Mouse (Mus musculus) intestine, embryonic 14.5 days (tissue): ENCODE results near the gene Boll. TPM values are rescaled to one million over a fixed set of nuclear protein-coding genes. Genes with fewer than 3 reads are reported as not detected.

ENCODE experiments used
- ATAC-seq: fragments of 200-750 bp; cut with Nextera tagmentation; replicated peaks from 2 replicates; pipeline ENCODE4 v1.8.0; 2017; ENCODE audit warnings: low read depth, moderate number of reproducible peaks, moderate TSS enrichment, moderate library complexity; ENCODE audit not compliant: low FRiP score, low TSS enrichment
- DNase-seq: peaks from one replicate; pipeline ENCODE4 v3.0.0-alpha.2; 2018; ENCODE audit warnings: low spot score
- H3K27ac ChIP-seq: fragments of 300-500 bp; sonication (generic); 2 replicates; pipeline ENCODE4 v1.5.1; 2014; ENCODE audit warnings: low read depth, mild to moderate bottlenecking, control low read depth
- H3K27me3 ChIP-seq: fragments of 300-500 bp; sonication (generic); replicated peaks from 2 replicates; pipeline ENCODE4 v1.6.1; 2014; ENCODE audit warnings: low read length, control low read depth; ENCODE audit not compliant: control insufficient read depth, insufficient read depth
- H3K36me3 ChIP-seq: fragments of 300-500 bp; sonication (generic); 2 replicates; pipeline ENCODE4 v1.6.1; 2014; ENCODE audit warnings: low read length, control low read depth; ENCODE audit not compliant: control insufficient read depth, insufficient read depth
- H3K4me1 ChIP-seq: fragments of 300-500 bp; sonication (generic); replicated peaks from 2 replicates; pipeline ENCODE4 v1.6.1; 2014; ENCODE audit warnings: low read length, control low read depth, mixed read lengths; ENCODE audit not compliant: control insufficient read depth, insufficient read depth
- H3K4me2 ChIP-seq: fragments of 300-500 bp; sonication (generic); 2 replicates; pipeline ENCODE4 v1.6.1; 2014; ENCODE audit warnings: low read length
- H3K4me3 ChIP-seq: fragments of 300-500 bp; sonication (generic); 2 replicates; pipeline ENCODE4 v1.5.1; 2014; ENCODE audit warnings: low read depth, low read length, control low read depth, mixed read lengths
- H3K9ac ChIP-seq: fragments of 300-500 bp; sonication (generic); 2 replicates; pipeline ENCODE4 v1.6.1; 2014; ENCODE audit warnings: mild to moderate bottlenecking, low read length
- H3K9me3 ChIP-seq: fragments of 300-500 bp; sonication (generic); 2 replicates; pipeline ENCODE4 v1.6.1; 2016; ENCODE audit warnings: low read length, control low read depth; ENCODE audit not compliant: control insufficient read depth
- WGBS: fragments of 180-500 bp; shearing (Covaris S2); extraction: QIAGEN DNeasy Blood & Tissue Kit; methylation state at CpG from one replicate; pipeline ENCODE4 v1.1.7; 2014; 5-methylcytosine and 5-hydroxymethylcytosine counted together
- polyA plus RNA-seq: library from polyadenylated mRNA; unstranded; fragments of >200 nt; fragmentation: Nextera tagmentation; extraction: Ambion mirVana; gene quantifications from 2 replicates; pipeline ENCODE4 v1.2.1, GENCODE M21; 2014

The Boll gene
- 0.18 and 0.22 TPM in 2 replicates for polyA plus RNA-seq

DNA sequence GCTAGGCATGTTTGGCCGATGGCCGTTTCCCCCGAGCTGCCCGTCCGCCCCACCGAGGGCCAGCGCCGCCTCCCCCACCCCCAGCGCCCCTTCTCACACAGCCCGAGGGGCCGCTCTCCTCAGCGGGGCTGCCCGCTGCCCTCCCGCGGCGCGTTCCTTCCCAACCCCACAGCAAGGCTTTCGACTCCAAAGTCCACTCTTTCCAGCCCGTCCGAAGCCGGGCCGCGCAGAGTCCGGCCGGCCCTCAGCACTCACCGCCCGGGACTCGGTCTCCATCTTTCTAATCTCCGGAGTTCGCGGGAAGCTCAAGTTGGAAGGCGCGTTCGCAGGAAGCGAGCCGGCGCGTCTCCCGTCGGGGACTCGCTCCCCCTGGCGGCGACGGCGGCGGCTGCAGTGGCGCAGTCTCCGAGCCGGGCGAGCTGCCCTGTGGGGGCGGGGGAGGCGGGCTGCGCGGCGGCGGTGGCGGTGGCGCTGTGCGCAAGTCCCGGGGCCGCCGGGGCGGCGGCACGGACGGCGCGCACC is at the start of gene Boll:
Gene Boll (minus strand): TSS at position 426 of the 522 bp plus-strand sequence.
- ATAC-seq, result peak; percentile 80
- no peak within 1 kb of the TSS for H3K9ac ChIP-seq
- peak within 1 kb of the TSS; percentile 39 for H3K4me3 ChIP-seq
- 10% methylated on average over 60 of the region's 68 CpGs for WGBS
- H3K9me3 ChIP-seq, result peaks cover 7% of the 10 kb centered on the region
- no peak within 1 kb of the TSS for H3K27ac ChIP-seq
- H3K4me2 ChIP-seq, result peak within 1 kb of the TSS; percentile 54
- peaks cover 26% of the 10 kb centered on the region for H3K27me3 ChIP-seq
- DNase-seq, result peak; percentile 84
- H3K4me1 ChIP-seq, result no peaks in the 10 kb centered on the region; the same call in 1 of the 2 replicates
- no peaks in the 10 kb centered on the region for H3K36me3 ChIP-seq

DNA sequence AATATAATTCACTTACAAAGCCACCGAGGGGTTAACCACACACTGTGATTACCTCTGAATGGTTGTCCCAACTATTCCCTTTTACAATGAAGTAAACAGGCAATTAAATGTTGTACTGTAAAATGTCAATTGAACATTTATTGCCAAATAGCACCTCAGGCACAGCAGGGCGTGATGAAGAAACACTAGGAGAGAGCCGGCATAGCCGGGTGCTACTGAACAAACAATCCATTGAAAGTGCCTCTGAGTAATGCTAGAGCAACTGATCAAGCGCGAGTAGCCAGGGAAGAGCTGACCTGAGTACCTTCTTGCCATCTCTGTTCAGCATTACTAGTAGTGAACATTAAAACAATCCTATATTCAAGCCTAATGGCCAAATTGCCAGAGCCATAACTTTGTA is 49.3 kb upstream of the Boll start:
- Histone ChIP-seq H3K4me3 (no peak overlapping the region), H3K27me3 (peaks cover 3% of the 10 kb centered on the region; the same call in 1 of the 2 replicates), H3K4me2 (no peak overlapping the region), H3K9ac (no peak overlapping the region), H3K4me1 (no peaks in the 10 kb centered on the region), H3K9me3 (no peaks in the 10 kb centered on the region), H3K36me3 (no peaks in the 10 kb centered on the region), H3K27ac (no peak overlapping the region)
- ATAC-seq (no peak), DNase-seq (no peak)
- 48% methylated on average over 6 of the region's 6 CpGs for whole genome bisulfite sequencing

DNA sequence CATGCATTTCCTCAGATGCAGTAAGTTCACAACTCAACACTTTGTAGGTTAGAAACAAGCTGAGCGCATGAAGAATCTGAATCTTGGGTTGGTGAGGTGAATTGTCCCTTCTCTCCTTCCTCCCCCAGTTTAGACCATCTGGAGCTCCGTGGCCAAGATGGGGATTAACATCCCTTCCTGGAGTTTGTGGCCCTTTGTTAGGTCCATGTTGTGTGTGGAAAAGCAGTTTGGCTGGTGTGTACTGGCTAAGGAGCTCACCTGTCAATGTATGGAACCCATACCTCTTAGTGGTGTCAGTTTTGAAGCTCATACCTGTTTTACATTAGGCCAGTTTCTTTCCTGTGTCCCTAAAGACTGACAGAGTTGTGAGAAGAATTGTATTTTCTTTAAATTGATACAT is 47.8 kb upstream of the Boll start:
- WGBS, result 91% methylated on average over 2 of the region's 2 CpGs
- H3K36me3 ChIP-seq, result no peaks in the 10 kb centered on the region
- DNase-seq, result no peak
- no peak overlapping the region for H3K4me3 ChIP-seq
- ATAC-seq, result no peak
- no peak overlapping the region for H3K27ac ChIP-seq
- H3K4me2 ChIP-seq, result no peak overlapping the region
- 0 out of 2 replicates have a peak, but pooled peaks cover 3% of the 10 kb centered on the region for H3K4me1 ChIP-seq
- H3K27me3 ChIP-seq, result peaks cover 8% of the 10 kb centered on the region; the same call in 1 of the 2 replicates
- no peaks in the 10 kb centered on the region for H3K9me3 ChIP-seq
- H3K9ac ChIP-seq, result no peak overlapping the region

DNA sequence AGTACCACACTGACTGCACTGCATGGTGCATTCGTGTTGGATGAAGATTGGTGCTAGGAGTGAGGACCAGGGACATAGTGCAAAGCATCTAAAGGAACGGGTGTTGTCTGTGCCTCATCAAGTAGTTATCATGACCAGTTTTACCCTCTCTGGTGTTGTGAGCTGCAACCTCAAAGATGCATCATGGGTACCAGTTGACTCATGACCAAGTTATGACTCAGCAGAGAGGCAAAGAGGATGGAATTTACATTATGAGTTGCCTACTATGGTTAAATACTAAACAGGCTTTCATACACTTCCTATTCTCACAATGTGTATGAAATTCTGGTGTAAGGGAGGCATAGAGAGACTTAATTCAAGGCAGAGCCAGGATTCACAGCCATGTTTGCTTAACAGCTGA is 47.4 kb upstream of the Boll start:
- H3K9me3 ChIP-seq, result no peaks in the 10 kb centered on the region
- H3K4me3 ChIP-seq, result no peak overlapping the region
- no peak for ATAC-seq
- H3K36me3 ChIP-seq, result no peaks in the 10 kb centered on the region
- H3K27me3 ChIP-seq, result peaks cover 8% of the 10 kb centered on the region; the same call in 1 of the 2 replicates
- no peak overlapping the region for H3K4me2 ChIP-seq
- H3K9ac ChIP-seq, result no peak overlapping the region
- H3K27ac ChIP-seq, result no peak overlapping the region
- 77% methylated on average over 2 of the region's 2 CpGs for WGBS
- no peak for DNase-seq
- H3K4me1 ChIP-seq, result 0 out of 2 replicates have a peak, but pooled peaks cover 3% of the 10 kb centered on the region

DNA sequence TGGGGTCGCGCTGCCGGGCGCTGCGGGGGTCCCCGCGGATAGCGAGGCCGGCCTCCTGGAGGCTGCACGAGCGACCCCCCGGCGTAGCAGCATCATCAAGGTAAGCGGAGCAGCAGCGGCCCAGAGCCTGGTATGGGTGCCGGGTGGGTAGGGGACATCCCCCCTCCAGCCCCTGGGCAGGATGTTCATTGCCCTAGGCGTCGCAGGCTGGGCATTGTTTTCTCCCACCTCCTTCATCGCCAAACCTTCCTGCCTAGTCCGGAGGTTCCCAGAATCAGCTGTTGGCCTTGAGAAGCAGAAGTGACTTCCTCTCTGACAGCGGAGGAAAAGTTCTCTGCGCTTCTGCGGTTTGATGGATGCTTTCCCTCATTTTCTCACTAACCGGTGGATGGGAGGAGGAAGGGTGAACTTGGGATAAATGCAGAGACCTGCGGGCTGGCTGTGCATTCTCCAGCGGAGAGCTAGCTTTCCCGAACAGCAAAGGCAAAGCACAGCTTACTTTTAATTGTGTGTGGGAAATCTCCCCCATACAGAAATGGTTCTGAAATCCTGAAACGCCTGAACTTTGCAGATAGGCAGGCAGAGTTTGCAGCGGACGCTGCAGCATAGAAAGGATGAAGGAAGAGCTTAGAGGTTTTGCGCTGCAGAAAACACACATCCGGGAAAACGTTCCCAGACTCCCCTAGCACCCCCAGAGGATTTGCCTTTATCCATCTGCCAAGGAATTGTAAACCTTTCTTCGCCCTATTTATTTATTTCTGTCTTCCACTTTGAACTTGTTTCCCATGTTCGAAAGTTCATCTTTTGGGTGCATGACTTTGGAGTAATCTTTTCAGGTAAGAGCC is 43.5 kb upstream of the Boll start:
- 0 out of 2 replicates have a peak, but pooled peaks cover 8% of the 10 kb centered on the region for H3K4me1 ChIP-seq
- peak; percentile 75 for DNase-seq
- H3K36me3 ChIP-seq, result no peaks in the 10 kb centered on the region
- peak overlapping the region; percentile 52 for H3K9ac ChIP-seq
- WGBS, result 2% methylated on average over 29 of the region's 35 CpGs
- H3K4me2 ChIP-seq, result peak overlapping the region; percentile 94
- peaks cover 8% of the 10 kb centered on the region; the same call in 1 of the 2 replicates for H3K27me3 ChIP-seq
- ATAC-seq, result no peak
- H3K9me3 ChIP-seq, result no peaks in the 10 kb centered on the region
- H3K4me3 ChIP-seq, result peak overlapping the region; percentile 73
- peak overlapping the region; percentile 38; the same call in 1 of the 2 replicates for H3K27ac ChIP-seq

GRCm38 (mm10) chr1:55406023-55406413 is 42.7 kb upstream of the Boll start:
- Histone ChIP-seq H3K9me3 (no peaks in the 10 kb centered on the region), H3K4me1 (0 out of 2 replicates have a peak, but pooled peaks cover 8% of the 10 kb centered on the region), H3K36me3 (no peaks in the 10 kb centered on the region), H3K4me3 (peak overlapping the region; percentile 73), H3K27me3 (peaks cover 8% of the 10 kb centered on the region; the same call in 1 of the 2 replicates), H3K27ac (peak overlapping the region; percentile 38; the same call in 1 of the 2 replicates), H3K9ac (peak overlapping the region; percentile 52), H3K4me2 (peak overlapping the region; percentile 94)
- 0% methylated on average over 42 of the region's 42 CpGs for WGBS
- DNase-seq (no peak), ATAC-seq (peak; percentile 53; the same call in 1 of the 2 replicates)

GRCm38 (mm10) chr1:55405272-55406022 is 42.2 kb upstream of the Boll start, which contains the start of gene Plcl1:
TSS of gene Plcl1 (plus strand) at chr1:55405921.
- Histone ChIP-seq H3K9me3 (no peaks in the 10 kb centered on the region), H3K9ac (peak within 1 kb of the TSS; percentile 52), H3K4me1 (0 out of 2 replicates have a peak, but pooled peaks cover 8% of the 10 kb centered on the region), H3K4me3 (peak within 1 kb of the TSS; percentile 73), H3K4me2 (peak within 1 kb of the TSS; percentile 94), H3K36me3 (no peaks in the 10 kb centered on the region), H3K27me3 (peaks cover 8% of the 10 kb centered on the region; the same call in 1 of the 2 replicates), H3K27ac (peak within 1 kb of the TSS; percentile 38; the same call in 1 of the 2 replicates)
- ATAC-seq (peak; percentile 99), DNase-seq (peak; percentile 92)
- 2% methylated on average over 51 of the region's 51 CpGs for WGBS

DNA sequence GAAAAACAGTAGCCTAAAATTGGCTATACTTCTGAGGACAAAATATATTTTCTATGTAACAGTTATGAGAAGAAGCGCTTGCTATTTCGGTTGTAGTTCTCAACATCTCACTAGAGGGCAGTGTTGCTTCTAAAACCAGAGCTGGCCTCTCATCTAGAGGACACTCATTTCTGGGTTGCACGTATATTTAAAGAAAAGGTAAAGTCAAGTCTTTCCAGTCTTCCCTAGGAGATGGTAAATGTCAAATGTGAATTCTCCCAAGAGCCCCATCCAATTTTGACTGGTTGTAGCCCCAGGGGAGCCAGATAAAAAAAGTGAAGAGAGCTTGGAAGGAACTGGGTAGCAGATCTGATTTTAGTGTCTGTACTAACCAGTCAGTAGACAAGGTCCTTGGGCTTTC is 41.2 kb upstream of the Boll start:
- ATAC-seq (no peak), DNase-seq (peak; percentile 76)
- 0% methylated on average over 3 of the region's 3 CpGs for WGBS
- peaks cover 8% of the 10 kb centered on the region; the same call in 1 of the 2 replicates for H3K27me3 ChIP-seq
- H3K4me2 ChIP-seq, result no peak overlapping the region
- H3K4me3 ChIP-seq, result no peak overlapping the region
- no peaks in the 10 kb centered on the region for H3K9me3 ChIP-seq
- no peaks in the 10 kb centered on the region for H3K36me3 ChIP-seq
- no peak overlapping the region for H3K9ac ChIP-seq
- H3K27ac ChIP-seq, result no peak overlapping the region
- 0 out of 2 replicates have a peak, but pooled peaks cover 8% of the 10 kb centered on the region for H3K4me1 ChIP-seq
